Mouse (Mus musculus) liver, adult 2 months (tissue): ENCODE results near the gene Mgst3.

Source experiments
- CTCF ChIP-seq: fragments of 200-500 bp; IDR thresholded peaks from 2 replicates; pipeline ENCODE4 v1.5.1; 2011; ENCODE audit warnings: low read depth, low read length, control low read depth
- POLR2A ChIP-seq: fragments of 200-500 bp; IDR thresholded peaks from 2 replicates; pipeline ENCODE4 v1.6.1; 2011; ENCODE audit warnings: low read length, control low read depth; ENCODE audit not compliant: insufficient read depth; ENCODE audit errors: extremely low read depth

GRCm38 (mm10) chr1:167381050-167382015, 12.3 kb downstream of the Mgst3 start:
- TF ChIP-seq CTCF, result no peak
- TF ChIP-seq POLR2A, result no peak
